Mouse (Mus musculus): ENCODE results near the gene Ndufs7.

The Ndufs7 gene

DNA sequence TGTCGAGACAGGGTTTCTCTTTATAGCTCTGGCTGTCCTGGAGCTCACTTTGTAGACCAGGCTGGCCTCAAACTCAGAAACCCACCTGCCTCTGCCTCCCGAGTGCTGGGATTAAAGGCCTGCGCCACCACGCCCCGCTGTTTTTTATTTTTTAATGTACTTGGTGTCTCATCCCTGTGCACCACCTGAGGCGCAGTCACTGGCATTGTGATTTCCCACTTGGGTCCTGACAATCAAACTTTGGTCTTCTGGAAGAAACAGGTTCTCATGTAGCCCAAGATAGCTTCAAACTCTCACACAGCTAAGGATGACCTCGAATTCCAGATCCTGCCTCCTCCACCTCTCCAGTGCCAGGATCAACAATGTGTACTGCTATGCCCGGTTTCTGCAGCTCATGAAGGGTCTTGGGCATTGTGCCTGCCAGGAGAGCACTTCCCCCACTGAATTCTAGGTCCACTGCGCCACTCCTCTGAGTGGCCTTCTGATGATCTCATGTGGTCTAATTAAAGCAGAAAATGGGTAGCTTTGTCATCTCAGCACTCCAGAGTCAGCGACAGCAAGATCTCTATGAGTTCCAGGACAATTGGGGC is 13.9 kb downstream of the Ndufs7 start:
- DNase-seq (ENCODE audit: low read depth): no peak

DNA sequence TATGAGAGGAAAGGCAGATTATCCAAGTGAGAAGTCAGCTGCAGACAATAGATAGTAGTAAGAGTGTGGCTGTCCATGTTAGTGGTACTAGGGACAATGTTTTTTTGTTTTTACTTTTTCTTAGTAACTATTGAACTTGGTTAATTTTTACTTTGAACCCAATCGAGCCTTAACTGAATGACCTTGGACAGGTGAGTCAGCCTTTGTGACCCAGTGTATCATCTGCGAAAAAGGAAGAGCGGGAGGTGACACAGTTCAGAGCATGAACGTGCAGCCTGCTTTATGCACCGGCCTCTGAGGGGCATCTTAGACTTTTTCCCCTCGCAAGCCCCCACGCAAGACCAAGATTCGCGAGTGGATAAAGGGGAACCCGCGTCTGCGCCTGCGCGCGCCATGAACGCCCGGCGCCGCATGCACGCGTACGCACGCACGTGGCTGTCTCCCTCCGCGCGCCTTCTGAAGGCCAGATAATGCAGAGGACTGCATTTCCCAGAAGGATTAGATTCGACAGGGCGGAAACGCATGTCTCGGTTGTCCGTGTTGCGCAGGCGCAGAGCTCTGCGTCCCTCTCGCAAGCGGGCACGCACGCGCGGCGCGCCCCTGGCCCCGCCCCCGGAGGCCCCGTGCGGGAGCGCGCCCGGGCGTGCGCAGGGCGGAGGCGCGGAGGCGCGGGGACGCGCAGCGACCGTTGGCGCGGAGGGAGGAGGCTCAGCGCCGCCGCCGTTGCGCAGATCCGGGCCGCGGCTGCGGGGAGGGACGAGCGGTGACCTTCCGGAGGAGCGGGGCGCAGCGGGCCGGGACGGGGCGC is 15.6 kb downstream of the Ndufs7 start:
- peak; percentile 100 for DNase-seq (ENCODE audit: low read depth)

DNA sequence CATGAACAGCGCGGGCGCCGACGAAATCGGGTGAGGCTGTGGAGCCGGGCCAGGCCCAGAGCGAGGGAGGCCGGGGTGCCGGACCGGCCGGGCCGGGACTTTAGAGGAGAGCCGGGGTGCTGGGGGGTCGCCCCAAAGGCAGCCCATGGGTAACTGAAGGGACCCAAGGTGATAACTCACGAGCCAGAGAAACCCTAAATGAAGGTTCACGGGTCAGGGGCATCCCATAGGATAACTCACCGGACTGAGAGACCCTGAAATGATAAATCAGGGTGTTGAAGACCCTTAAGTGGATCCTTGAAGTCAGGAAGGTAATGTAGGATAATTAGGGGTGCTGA is 16.2 kb downstream of the Ndufs7 start:
- no peak for DNase-seq (ENCODE audit: low read depth)

DNA sequence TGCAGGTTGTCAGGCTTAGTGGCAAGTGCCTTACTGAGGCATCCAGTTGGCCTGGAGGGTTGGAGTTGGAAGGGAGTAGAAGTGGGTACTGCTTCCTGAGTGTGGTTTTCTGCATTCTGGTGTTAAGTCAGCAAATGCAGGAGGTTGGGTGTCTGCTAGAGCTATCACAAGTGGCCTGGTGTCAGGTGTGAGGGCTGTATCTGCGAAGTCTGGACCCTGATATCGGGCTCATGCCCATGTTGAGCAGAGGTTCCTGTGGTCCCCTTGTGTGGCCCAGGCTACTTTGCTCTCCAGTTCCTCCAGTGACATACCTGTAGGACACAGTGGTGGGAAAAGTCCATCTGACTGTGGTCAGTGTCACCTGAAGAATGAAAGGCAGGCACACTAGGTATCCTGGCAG is 21.2 kb downstream of the Ndufs7 start:
- no peak for DNase-seq (ENCODE audit: low read depth)

DNA sequence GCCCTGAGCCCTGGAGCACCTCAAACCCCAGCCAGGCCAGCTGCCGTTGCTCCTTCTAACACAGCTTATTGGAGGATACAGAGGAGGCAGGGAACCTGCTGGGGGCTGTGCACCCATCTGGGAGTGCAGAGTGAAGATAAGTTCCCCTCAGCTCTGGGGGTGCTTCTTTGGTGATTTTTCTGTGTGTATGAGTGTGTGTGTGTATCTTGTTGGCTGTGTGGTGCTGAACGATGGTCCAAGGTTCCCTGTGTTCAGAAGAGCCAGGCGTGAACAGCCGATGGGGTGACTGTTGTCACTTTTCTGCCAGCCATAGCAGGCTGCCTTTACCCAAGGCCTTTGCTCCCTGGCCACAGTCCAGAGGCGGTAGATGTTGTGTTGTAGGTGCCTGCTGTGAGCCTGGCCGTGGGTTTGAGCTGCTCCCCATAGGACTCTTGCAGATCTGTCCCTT is 21.8 kb downstream of the Ndufs7 start:
- no peak for DNase-seq (ENCODE audit: low read depth)

DNA sequence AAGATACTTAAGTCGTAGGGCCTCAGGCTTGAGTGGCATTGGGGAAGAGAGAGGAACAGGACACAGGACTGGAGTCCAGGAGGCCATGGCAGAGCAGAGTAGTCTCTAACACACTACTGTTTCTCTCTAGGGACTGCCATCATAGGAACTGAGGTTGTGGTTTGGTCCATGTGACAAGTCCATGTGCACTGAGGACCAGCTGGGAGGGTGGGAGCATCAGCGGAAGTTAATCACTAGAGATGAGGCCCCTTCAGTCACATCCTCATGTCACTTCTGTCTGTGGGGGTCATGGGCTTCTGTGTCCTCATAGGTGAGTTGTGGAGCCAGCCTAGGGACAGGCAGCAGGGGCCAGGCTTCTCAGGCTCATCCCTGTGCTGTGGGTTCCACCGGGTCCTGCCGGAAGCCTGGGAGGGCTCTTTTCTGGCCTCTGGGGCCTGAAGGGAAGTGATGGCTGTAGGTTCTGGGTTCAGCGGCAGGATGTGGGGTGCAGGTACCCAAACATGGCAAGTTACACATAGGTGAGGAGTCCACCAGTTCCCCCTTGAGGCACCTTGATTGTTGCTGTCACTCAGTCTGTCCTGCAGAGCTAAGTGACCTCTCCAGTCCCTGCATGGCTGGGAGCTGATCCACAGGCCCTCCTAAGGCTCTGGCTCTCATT is 22.4 kb downstream of the Ndufs7 start:
- DNase-seq (ENCODE audit: low read depth): no peak

DNA sequence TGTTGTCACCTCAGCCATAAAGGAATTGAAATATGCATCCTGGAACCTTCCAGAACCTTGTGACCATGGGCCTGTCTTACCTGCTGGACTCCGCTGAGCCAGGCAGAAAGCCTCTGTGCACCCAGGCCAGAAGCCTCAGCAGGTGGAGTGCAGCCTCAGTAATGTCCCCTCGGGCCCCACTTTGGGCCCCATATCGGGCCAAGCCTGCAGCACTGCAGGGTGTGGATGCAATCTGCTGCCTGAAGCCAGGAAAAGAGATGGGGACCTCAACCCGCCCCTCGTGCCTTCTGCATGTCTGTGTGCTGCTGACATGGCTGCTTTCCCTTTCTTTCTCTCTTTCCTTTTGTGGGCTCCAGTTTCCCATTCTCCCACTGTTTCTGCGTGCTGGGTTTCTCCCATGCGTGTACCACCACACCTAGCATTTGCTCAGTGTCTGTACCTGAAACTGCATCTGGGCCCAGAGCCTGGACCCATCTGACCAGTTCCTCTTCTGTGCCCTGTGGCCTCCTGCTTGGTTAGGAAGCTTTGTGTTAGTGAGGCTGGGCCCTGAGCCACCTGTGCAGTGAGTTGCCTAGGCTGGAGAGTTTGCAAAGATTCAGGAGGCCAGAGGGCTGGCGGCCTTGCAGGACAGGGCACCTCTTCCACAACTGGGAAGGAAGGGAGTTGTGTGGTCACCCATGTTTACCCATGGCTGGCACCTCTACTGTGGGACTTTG is 23.1 kb downstream of the Ndufs7 start:
- no peak for DNase-seq (ENCODE audit: low read depth)

DNA sequence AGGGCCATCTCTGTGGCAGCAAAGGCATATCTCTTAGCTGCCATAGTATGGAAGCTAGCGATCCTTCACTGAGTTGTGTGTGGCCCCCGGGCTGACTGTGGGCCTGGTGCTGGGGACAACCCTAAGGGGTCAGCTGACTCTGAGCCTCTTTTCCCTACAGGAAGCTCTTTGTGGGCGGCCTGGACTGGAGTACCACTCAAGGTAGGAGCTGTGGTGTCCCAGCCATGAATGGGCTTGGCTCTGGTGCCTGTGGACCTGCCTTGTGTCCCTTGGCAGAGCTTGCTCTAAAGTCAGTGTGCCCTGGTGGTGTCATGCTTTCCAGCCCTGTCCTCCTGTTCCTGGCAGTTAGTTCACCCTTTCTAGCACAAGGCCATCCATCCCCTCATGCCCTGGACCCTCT is 24.9 kb downstream of the Ndufs7 start:
- no peak for DNase-seq (ENCODE audit: low read depth)

DNA sequence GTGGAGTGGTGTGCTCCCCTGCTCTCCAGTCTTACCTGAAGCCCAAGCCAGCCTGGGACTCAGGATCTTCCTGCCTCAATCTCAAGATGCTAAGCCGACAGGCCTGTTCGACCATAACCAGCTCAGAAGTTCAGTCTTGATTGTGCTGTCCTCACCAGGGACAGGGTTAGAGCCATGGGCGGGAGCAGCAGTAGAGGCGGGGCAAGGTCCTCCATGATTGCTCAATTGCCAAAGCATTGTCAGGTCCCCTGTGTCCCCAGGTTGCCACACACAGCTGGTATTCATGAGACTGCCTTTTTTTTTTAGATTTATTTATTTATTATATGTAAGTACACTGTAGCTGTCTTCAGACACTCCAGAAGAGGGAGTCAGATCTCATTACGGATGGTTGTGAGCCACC is 27.3 kb downstream of the Ndufs7 start:
- no peak for DNase-seq (ENCODE audit: low read depth)

DNA sequence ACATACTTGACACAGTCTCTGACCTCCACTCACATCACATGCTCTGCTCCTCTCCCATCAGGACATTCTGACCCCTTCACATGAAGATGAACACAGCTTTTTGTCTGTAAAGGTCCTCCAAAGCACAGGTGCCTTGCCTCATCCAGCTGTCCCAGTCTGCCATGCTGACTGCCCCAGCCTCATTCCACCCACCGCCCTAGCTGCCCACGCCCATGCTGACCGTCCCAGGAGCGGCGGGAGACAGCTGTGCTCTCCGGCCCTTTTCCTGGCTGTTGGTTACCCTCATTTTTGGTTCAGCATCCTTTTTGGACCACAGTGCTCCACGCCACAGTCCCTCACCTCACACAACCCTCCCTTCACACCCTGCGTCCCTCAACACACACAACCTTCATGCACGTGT is 29.5 kb downstream of the Ndufs7 start:
- DNase-seq (ENCODE audit: low read depth): no peak

DNA sequence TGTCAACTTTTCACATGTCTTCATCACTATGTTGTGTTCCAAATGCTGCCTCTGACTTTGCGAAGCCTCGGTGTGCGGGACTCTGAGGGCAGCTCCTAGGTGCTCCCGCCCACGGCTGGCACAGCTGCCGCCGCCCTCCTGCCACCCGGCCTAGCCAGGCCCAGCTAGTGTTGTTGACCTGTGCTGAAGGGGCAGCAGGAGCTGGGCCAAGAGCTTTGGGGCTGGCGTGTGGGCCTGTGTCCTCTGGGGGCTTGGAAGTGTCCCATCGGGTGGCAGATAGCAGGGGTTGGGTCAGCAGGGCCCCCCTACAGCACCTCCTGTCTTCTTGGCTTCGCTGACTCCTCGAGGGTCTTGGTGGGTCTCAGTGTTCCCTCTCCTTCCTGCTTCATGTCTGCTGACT is 30.4 kb downstream of the Ndufs7 start:
- DNase-seq (ENCODE audit: low read depth): no peak

DNA sequence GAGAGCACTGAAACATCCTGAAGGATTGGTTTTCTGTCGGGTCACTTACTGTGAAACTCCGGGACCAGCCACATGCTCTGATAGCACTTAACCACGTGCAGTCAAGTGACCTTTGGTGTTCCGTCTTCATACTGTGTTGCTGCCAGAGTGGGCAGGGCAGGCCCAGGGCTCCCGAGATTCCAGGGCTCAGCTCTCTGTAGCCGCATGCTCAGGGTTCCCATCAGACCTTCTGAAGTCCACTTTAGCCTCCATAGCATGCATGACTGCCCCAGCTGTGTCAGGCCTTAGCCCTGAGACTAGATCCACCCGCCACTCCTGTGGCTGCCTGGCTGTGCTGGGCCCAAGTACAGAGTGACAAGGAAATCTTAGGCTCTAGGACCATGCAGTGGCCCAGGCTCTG is 32.4 kb downstream of the Ndufs7 start:
- no peak for DNase-seq (ENCODE audit: low read depth)

DNA sequence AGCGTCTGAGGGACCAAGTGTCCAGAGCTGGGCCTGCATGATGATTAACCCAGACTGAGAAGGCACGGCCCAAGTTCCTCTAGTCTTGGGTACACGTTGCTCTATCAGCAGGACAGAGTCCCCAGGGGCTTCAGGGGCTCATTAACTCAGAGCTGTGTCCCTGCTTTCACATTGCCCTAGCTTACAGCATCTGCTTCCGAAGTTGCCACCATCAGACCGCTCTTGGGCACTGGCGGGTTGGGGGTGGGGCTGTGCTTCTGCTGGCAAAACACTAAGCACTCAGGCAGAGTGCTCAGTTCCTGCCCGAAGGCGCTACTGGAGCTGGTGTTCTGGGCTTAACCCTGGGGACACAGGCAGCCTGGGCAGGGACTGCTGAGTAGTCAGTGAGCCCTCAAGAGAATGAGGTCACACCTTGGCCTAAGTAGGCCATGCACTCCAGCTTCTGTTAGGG is 33.0 kb downstream of the Ndufs7 start:
- no peak for DNase-seq (ENCODE audit: low read depth)

DNA sequence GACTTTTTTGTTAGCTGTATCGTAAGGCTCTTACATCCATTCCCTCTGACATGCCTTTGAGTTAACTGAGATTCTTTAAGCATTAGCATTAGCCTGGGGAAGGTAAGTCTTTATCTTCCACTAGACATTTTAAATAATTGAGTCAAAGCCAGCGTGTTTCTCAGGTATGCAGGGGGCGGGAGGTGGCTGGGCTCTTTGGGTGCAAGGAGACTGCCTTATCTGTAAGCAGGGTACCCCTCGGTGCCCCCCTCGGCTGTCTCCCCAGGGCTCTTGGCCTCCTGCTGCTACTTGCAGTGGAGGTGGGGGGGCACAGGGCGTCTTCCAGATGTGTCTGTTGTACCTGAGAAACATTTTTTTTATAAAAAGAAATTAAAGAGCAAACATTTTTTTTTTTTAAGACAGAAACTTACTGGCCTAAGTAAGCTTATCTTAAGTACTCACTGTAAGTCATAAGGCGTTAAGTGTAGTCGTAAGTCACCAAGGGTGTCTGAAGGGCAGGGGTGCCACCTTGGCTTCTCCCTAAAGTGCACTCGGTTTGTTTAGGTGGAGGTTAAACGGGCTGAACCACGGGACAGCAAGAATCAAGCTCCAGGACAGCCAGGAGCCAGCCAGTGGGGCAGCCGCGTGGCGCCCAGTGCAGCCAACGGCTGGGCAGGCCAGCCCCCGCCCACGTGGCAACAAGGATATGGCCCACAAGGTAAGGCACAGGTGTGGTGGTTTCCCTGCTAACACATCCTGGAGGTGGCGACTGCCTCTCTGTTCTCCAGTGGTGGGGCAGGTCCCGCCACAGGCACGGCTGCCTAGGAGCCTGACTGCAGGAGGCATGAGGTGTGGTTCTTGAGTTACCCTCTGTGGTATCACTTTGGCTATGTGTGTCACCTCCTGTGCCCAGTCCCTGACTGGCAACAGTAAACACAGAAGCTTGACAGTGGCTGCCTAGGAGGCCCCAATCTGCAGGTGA is 33.8 kb downstream of the Ndufs7 start:
- DNase-seq (ENCODE audit: low read depth): no peak

DNA sequence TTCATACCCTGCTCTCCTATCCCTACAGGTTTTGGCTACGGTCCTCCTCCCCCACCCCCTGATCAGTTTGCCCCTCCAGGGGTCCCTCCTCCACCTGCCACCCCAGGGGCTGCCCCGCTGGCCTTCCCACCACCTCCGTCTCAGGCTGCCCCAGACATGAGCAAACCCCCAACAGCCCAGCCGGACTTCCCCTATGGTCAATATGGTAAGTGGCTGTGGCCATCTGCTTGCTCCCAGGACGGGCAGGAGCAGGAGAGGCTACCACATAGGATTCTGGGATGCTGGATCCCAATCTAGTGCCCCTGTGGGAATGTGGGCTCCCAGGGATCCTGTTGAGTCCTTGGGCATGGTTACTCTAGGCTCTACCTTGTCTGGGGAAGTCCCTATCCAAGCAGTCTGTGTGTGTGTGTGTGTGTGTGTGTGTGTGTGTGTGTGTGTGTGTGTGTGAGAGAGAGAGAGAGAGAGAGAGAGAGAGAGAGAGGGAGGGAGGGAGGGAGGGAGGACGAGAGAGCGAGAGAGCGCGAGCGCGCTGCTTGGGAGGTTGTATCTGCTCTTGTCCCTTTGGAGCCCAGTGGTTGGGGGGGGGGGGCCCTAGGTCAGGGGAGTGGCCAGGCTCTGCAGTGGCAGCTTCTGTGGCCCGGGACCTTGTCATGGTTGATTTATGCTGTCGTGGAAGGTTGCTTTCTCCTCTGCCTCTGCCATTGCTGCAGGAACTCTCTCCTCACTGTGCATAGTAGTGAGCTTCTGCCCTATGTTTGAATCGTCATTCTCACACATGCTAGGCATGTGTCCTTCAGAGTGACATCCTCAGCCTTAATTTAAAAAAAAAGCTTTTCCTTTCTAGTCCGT is 36.5 kb downstream of the Ndufs7 start:
- DNase-seq (ENCODE audit: low read depth): no peak

DNA sequence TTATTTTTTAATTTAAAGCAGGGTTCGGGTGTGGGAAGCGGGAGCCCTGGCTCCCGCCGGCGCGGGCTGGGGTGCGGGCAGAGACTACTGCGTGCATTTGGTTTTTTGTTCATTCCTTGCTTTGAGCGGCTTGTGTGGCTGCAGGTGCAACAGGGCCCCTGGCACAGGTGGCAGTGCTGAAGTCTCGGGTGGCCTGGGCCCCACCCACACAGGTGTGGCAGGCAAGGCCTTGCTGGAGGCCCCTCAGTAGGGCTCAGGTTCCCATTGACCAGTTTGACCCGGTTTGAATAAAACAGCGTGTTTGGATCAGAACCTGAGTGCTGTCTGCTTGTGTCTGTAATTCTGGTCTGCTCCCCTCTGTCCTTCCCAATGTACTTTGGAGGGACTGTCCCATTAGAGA is 39.2 kb downstream of the Ndufs7 start:
- no peak for DNase-seq (ENCODE audit: low read depth)

DNA sequence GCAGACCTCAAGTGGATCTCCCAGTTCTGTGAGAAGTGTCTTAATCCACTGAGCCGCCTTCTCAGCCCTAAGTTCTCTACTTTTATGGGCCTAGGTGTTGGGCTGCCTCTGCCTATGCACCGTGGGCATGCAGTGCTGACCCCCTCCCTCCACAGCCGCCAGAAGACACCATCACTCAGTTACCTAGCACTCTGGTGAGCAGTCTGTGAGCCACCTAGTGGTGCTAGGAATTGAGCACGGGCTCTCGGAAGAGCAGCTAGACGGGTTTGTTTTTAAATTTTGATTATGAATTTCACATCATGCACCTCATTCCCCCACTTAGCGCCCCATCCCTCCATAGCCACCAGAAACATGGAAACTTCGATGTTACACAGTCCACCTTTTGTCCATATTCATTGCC is 39.7 kb downstream of the Ndufs7 start:
- peak; percentile 36 for DNase-seq (ENCODE audit: low read depth)

DNA sequence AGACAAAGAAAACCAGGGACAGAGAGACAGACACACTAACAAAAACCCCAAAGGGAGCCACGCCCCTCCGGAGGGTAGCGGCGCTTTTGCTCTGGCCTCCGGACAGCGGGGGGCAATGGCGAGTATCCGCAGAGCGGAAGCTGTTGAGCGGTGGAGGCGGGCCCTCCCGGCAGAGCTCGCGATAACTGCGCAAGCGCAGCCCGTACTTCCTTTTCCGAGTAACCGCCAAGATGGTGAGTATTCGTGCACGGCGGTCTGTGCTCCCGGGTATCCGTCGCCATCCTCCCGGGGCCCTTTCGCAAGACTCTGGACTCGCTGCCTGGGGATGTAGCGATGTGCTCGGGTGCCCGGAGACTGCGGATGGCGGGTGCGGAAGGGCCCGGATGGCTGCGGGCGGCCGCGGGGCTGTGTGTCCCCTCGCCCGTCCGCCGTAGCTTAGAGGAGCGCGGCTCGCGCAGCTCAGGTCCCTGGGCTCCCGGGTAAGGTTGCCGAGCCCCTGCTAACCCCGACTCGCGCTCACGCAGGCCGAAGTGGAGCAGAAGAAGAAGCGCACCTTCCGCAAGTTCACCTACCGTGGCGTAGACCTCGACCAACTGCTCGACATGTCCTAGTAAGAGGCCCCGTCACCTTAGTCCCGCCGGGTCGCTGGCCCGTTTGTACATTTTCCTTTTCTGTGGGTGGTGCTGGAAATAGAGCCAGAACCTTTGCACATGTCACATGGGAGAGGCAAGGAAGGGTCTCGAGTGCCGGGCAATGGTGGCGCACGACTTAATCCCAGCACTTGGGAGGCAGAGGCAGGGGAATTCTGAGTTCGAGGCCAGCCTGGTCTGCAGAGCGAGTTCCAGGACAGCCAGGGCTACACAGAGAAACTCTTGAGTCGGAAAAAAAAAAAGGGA is 43.6 kb downstream of the Ndufs7 start, which contains the start of gene Rps15:
Gene Rps15, plus strand, starts transcription at position 203 of the 896 bp plus-strand sequence.
- peak; percentile 98 for DNase-seq (ENCODE audit: low read depth)

DNA sequence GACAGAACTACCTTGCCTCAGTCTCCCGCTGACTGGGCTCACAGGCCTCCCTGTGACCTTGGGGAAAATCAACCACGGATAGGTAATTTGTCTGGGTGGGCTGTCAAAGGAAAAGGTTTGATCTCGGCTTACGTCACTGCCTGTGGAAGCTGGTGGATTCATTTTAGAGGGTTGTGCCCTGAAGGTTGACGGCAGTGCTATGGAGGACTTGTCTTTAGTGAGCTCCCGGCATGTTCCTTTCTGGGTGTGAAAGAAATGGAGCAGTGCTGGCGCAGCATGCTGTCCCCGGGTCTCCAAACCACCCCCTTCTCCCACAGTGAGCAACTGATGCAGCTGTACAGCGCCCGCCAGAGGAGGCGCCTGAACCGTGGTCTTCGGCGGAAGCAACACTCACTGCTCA is 44.4 kb downstream of the Ndufs7 start:
- peak; percentile 64 for DNase-seq (ENCODE audit: low read depth)
